Mouse (Mus musculus) adrenal gland, postnatal 14 days (tissue): ENCODE data around the gene Saysd1. TPM values are rescaled to one million over a fixed set of nuclear protein-coding genes. Genes with fewer than 3 reads are reported as not detected.

Experiments used
- DNase-seq: peaks from one replicate; pipeline ENCODE4 v3.0.0; 2021; ENCODE audit warnings: mixed read lengths
- total RNA-seq: library from RNA; stranded (reverse); gene quantifications from 2 replicates; pipeline ENCODE4 v1.2.3, GENCODE M21; 2021

The Saysd1 gene
- total RNA-seq, 1 experiment from 2014 or later, result 6.2 TPM

DNA sequence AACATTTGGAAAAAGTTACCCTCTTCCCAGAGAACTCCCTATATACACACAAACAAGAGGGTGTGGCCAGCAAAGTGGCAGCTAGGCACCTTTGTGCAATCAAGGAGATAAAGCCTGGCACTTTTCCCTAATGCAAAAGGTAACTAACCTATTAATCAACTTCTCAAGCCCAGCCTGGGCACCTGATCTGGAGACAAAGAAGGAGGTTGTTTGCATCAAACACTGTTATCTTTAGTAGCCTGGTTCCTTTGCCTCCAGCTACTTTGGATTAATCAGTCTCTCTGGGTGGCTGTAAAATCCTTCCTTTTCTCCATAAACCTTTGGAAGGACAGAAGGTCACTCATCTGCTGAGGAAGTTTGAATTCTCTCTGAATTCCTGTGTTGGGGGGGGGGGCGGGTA lies 27.4 kb downstream of the Saysd1 start:
- no peak for DNase-seq

DNA sequence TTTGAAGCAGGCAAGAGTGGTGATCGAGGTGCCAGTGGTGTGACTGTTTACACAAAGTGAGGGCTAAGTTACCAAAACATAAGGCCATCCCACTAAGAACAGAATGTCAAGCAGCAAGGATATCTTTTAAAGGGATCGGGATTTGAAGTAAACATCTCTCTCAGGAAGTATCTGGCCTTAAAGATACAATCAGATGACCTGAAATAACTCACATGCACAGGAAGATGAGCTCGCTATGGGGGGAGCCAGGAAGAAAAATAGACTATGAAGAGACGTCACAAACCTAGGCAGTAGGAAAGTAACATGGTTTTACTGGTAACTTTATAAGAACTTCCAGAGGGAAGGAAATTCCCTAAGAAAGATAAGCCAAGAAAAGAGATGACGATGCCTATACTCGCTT lies 32.1 kb downstream of the Saysd1 start:
- DNase-seq, result no peak

DNA sequence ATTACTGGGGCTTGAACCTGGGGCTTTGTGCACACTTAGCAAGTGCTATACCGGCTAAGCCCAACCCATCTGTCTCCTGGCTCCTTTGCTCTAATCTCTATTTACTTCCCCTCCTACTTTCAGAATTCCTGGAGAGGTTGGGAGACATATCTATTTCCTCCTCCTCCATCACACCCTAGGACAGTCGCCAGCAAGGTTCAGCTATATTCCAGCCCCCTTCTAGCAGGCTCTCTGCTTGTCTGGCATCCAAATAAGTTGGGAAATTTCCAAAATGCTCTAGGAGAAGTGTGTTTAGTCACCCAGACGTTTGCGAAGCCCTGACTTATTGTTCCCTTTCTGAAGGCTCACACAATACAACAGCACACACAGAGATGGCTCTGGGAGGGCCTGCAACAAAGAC lies 35.1 kb downstream of the Saysd1 start:
- peak; percentile 37 for DNase-seq

DNA sequence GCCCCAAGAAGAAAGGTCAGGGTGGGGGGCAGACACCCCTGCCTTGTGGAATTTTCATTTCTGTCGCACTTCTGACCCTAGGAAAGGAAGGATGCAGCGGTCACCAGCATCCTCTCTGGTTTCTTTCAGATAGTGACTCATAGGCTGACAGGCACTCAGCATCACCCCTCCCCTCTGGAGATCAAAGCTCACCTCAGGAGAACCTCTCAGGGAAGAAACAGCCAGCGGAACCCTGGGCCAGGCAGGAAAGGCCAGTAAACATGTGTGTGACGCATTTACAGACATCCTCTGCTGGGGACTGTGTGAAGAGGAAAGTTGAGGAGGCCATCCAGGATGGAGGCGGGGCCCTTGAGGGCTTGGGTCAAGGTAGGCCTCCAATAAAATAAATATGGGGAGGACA lies 40.3 kb downstream of the Saysd1 start:
- peak; percentile 61 for DNase-seq

DNA sequence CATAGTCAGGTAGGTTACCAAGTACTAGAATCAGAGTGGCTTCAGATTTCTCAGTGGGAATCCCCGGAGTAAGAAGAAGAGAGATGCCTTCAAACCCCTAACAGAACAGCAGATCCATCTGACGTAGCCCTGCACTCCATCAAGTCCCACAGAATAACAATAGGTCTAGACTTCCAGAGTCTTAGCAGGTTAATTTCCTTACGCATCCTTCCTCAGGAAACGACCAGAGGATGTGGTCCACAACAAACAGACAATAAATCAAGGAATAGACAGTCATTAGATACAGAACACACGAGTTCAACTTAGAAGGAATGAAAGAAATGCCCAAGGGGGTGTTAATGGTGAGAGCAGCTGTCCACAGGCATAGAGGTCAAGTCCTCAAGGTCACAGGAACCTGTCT lies 43.4 kb downstream of the Saysd1 start:
- DNase-seq, result no peak

DNA sequence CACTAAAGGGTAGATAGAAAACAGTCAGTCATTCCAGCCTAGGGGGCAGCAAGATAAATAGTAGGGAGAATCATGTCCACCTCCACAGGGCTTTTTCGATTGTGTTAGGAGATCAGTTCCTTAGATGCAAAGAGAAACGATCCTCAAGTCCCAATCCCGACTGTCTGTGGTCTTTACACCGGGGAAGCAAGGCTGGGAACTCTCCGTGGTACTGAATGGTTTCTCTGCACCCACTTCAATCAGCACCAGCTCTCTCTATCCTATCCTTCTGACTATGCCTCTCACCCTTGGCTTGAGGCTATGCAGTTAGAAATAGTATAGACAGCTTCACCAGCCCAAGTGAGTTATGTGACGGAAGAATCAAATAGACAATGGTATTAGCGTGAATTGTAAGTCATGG lies 44.8 kb downstream of the Saysd1 start:
- DNase-seq, result peak; percentile 77

DNA sequence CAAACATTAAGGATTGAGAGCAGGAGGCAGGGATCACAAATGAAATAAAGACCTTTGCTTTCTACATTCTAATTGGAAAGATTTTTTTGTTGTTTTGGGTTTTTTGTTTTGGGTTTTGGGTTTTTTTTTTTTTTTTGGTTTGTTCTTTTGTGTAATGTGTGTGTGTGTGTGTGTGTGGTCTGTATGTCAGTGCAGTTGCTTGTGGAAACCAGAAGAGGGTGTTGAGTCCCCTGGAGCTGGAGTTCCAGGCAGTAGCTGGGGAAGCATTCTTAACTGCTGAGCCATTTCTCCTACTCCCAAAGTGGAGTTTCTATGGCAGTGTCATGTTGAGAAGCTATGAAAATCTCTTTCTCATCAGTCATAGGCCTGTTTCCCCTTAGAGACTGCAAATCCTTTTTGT lies 54.0 kb downstream of the Saysd1 start:
- no peak for DNase-seq

DNA sequence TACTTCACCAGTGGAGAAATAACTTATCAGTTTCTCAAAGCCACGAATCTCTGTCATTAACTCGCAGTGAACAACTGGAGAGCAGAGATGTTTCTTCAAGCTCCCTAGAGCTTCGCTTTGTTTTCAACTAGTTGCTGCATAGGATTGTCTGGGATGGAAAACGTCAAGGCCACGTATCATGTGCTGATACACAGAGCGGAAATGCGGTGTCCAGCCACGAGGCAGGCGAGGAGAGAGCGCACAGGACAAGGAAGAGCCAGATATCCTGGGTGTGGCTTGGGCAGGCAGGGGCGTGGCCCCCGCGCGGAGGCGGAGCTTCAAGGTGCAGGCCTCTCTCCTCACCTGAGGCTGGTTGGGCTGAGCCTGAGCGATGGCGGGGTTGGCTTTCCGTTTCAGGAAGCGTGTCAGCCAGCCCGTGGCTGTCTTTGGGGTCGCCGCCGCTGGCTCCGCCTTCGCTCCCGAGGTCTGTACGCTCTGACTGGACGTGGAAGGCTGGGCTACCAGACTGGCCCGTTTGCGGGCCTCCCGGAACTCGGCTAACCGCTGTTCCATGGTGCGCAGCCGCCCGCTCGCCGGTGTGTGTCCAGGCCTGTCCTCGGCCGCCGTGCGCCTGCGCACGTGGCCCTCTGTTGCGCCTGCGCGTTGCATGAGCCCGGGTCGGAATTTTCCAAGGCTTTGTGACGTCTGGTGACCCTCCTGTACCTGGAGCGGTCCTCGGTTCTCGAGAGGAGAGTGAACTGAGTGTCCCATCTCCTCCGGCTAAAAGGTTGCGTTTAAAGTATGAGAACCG lies 55.6 kb downstream of the Saysd1 start:
- peak; percentile 95 for DNase-seq

DNA sequence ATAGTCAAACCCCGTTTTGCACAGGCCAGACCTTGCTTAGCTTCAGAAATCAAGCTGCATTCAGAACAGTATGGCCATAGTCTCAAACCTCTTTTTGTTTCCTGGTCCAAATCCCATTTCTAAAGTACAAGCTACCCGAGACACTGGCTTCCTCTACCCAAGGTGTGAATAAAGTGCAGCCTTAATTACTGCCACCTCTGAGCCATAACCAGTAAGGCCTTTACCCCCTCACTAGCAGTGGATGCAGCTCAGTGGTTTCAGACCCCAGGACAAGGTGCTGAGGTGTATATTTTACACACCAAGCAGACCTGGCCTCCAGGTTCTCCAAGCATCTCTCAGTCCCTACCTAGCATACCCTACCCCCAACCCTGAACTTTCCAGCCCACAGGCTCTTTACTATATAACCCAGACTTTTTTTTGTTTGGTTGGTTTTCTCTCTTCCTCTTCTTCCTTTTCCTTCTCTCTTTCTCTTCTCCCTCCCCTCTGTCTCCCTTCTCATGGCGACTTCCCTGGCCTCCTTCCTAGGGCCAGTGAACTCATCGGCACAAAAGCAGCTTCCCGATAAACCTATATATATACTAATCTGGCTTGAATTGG lies 56.3 kb downstream of the Saysd1 start:
- no peak for DNase-seq

DNA sequence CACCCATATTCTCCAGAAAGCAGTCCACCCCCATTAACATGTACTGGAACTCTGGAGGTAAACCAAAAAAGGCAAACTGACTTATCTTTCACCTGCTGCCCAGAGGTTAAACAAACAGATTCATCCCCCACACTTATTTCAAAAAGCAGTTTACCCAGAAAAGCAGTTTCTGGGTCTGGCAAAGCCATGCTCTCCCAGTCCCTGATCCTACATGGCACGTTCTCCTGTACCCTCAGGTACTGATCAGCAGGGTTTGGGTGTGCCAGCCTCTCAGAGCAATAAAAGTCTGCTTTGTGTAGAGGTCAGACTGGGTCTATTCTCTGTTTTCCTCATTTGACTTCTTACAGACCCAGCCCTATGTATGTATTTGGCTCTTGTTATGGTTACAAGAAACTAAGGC lies 57.2 kb downstream of the Saysd1 start:
- DNase-seq, result no peak

DNA sequence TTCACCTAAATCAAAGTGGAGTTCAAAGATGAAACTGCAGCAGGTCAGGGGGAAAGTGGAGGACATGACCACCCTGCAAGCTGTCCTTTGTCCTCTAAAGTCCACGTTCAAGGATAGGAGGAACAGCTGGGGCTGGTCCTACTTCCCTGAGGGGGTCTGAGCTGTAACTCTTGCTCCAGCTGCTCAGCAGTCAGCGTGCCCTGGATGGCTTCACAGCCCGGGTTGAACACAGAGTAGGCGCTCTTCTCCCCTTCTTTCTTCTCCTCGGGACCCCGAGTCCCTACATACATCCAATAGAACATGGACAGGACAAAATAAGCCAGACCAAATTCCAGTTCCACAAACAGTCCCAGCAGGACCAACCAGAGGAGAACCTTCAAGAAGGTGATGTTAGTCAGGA lies 61.2 kb downstream of the Saysd1 start:
- DNase-seq, result no peak

DNA sequence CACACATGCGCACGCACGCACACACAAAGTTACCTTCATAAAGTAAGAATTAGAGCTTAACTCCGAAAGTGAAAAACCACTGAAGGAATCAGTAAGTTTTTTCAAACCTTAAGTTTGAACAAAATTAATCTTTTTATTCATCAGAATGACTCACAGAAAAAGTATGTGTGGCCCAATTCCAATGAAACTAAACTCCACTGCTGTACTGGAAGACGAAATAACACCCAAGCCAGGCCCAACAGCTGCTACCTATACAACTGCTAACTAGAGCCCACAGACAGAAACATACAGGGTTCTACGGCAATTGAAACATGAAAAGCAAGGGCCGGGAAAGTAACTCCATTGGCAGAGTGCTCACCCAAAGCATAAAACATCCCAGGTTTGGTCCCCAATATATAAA lies 62.8 kb downstream of the Saysd1 start:
- DNase-seq, result no peak

DNA sequence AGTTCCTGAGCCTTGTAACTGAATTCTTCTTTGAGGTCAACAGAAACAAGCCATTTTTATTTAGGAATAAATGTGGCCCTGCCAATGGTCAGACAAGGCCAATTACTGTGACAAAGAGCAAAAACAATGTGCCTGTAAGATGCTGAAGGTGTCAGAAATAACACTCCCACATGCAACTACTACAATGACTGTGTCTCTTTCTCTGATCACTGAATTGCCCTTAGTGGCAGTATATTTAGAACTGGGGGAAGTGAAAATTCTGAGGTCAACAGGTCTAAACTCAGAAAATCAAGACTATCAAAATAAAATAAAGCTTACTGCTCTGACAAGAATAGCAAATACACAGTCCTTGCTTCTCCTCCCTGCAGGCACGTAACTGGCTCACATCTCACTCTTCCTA lies 63.6 kb downstream of the Saysd1 start:
- DNase-seq, result no peak

DNA sequence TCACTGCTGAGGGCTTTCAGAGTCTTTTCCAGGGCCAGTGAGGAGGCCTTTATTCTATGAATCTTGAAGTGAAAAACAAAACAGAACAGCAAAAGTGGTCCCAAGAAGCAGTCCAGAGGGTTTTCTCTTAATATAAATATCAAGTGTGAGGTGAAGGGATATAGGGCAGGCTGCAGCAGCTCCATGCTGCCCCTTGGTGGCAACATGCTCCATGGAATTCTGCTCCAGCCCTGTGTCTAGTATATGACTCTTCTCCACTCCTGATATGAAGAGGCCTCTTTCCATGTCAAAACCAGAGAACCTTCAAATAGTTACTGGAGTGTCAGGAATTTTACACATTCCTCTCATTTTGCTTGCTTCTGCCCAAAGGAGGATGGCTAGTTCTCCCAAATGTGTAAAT lies 67.7 kb downstream of the Saysd1 start:
- DNase-seq, result peak; percentile 53

DNA sequence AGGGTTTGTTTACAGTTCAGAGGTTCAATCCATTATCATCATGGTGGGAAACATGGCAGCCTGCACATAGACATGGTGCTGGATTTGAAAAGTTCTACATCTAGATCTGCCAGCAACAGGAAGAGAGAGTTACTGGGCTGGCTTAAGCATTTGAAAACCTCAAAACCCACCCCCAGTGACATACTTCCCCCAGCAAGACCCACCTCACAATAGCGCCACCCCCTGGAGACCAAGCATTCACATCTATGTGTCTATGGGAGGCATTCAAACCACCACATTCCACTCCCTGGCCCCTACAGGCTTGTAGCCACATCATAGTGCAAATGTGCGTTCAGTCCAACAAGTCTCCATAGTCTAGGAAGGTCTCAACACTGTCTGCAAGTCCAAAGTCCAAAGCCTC lies 70.0 kb downstream of the Saysd1 start:
- no peak for DNase-seq

DNA sequence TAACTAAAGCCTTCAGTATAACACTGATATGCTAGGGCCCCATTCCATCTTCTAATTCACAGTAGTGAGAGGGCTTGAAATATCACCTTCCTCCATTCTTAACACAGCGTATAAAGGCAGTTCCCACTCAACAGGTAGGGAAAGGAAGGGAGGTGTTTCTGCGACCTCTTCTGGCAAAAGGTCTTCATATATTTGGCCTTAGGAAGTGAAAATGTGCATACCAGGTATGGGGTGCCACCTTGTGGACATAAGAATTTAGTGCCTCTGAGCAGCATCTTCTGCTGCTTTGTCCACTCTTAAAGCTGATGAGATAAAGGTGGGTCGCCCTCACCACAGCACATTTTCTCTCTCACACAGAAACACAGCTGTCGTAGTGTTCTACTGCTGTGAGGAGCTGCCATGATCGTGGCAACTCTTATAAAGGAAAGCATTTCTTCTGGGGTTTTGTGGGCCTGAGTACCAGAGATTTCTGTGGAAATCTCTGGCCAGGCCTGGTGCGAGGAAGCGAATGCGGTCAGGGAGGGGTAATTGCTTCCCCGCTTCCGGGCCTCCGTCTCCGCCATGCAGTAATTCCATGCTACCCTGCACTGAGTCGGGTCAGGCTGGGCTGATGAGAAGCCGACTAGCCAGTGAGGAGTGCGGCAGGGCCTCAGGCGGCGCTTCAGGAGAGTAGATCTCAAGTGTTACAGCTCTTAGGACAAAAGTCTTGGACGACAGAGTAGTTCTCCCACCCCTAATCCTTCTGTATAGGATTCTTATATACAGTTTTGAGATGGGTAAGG lies 70.8 kb downstream of the Saysd1 start:
- DNase-seq, result peak; percentile 78

DNA sequence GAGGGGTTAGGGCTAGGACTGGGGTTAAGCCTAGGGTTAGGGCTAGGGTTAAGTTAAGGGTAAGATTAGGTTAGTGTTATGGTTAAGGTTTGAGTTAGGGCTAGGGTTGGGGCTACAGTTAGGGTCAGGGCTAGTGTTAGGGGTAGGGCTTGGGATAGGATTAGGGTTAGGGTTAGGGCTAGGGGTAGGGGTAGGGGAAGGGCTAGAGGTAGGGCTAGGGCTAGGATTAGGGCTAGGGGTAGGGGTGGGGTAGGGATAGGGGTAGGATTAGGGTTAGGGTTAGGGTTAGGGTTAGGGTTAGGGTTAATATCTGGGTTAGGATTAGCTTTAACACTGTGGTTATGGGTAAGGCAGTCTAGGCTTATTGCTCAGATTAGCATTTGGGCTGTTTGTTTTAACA lies 73.6 kb downstream of the Saysd1 start:
- no peak for DNase-seq

DNA sequence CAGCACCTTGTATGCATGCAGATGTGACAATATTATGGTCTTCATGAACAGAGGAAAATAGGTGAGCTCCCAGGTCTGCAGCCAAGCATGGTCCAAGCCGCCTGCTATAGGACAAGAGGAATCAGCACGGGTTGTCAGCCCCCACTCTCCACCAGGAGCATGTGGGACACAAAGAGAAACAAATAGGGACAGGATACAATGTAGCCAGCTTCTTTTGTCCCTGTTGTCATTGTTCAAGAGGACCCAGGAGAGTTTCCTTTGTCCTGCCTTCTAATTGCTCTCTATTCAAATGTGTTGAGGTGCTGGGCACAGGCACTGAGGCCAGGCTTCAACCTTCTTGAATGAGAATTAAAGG lies 89.9 kb downstream of the Saysd1 start:
- DNase-seq, result no peak

DNA sequence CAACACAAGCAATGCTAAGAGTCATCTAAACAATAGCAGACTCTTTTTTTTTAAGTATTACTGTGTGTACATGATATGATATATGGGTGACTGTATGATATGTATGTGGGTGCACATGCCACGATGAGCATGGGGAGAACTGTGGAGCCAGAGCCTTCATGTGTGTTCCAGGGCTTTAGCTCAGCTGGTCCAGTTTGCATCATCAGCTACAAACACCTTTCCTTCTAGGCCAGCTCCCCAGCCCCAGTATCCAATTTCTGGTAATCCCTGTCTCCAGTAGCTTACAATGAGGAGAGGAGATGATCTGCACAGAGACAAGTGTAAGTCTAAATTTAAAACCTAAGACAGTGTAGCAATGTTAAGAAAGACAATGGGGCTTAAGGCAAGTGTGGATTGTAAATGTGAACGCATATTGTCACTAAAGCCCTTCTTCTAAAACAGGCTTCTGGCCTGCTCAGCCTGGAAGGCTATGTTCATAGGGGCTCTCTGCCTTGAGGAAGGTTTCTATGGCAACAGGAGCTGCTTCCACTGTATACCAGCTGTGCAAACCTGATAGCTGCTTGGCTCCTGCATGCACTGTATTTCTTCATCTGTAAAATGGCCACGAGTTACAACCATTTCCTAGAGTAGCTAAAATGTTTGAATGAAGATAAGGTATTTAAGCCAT lies 90.4 kb downstream of the Saysd1 start:
- DNase-seq, result no peak

DNA sequence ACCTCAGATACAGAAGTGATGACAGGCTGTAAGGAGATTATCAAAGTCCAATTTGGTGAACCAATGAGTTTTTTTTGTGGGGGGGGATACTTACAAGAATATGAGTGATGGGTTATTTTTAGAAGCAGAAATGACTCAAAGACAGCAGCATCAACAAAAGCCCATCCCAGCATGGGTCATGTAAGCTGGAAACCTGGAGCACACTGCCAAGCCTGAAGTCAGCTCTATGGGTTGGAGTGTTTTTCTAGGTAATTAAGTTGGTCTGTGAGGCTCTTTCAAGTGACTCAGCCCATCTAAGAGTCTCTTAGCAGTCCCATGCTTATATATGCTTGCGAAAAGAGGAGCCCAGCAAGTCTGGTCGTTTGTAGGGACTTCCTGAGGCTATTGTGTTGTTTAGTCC lies 91.0 kb downstream of the Saysd1 start:
- DNase-seq, result no peak

DNA sequence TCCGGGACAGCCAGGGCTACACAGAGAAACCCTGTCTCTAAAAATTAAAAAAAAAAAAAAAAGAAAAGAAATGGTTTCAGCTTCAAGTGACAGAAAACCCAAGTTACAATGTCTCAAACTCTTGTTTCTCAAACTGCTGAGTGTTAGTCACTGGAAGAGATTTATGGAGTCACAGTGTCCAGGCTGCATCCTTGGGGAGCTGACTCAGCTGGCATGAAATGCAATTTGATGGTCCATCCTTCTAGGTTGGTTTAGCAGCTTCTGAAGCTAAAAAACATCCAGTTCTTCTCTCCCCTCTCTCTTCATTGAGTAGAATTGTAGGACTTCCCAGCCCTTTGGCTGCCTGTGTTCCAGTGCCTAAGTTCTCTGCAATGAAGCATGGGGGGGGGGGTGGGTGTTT lies 94.3 kb downstream of the Saysd1 start:
- peak; percentile 67 for DNase-seq

DNA sequence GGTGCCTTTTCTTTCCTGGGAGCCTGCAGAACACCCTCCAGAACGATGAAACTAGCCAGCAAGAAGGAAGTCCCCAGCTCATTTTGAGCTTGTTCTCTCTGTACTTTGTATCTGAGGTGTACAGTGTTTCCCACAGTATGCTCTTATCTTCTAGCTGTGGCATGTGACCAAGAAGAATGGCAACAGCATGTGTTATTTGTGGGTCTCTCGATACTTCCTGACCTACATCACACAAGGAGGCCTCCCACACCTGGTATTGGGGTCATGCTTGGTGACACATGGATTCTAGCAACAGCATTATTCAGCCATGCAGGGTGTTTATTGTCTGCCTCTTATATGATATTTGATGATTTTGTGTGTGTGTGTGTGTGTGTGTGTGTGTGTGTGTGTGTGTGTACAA lies 96.5 kb downstream of the Saysd1 start:
- DNase-seq, result no peak

DNA sequence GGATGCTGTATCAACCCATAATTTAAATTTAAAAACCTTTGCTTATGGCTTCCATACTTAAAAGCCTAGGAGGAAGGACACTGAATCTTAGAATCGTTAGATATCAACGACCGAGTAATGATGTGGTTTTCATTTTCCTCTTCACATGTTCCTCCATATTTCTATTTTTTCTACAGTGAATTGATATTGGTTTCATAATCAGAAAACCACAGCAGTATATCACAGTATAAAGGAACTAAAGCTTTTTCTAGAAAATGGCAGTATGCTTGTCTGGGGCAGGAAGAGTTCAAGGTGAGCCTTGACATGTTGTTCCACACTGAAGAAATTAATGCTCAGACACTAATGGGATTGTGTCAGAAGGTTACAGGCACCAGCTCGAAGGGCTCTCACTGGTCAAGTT lies 97.4 kb downstream of the Saysd1 start:
- DNase-seq, result no peak
